8 mouse cellular contexts compared by ENCODE assay signal in genomic region chr12:98733776-98734175, GRCm38 (mm10). TPM values are rescaled to one million over a fixed set of nuclear protein-coding genes. Genes with fewer than 3 reads are reported as not detected.
DNase-seq lines count a peak whose midpoint lies in the region; ATAC-seq lines count a peak whose summit lies in the region.

No protein-coding gene starts in this region.

- H3K27me3 ChIP-seq in kidney, embryonic 14.5 days (ENCODE audit: control insufficient read depth, insufficient read depth, low read length): peaks cover under 1% of the 10 kb centered on the region; the same call in 1 of the 2 replicates
- H3K27me3 ChIP-seq in embryonic facial prominence, embryonic 10.5 days (replicated peaks; ENCODE audit: low read depth, poor library complexity, severe bottlenecking): peaks cover 32% of the 10 kb centered on the region
- no peaks in the 10 kb centered on the region for H3K27me3 ChIP-seq in intestine, embryonic 15.5 days (replicated peaks)
- H3K27me3 ChIP-seq in midbrain, embryonic 15.5 days (replicated peaks): 0 out of 2 replicates have a peak, but pooled peaks cover 2% of the 10 kb centered on the region

- WGBS in kidney, embryonic 14.5 days: 9% methylated on average over 12 of the region's 12 CpGs
- WGBS in embryonic facial prominence, embryonic 10.5 days: 11% methylated on average over 12 of the region's 12 CpGs
- 12% methylated on average over 12 of the region's 12 CpGs for WGBS in intestine, embryonic 15.5 days
- 15% methylated on average over 12 of the region's 12 CpGs for WGBS in midbrain, embryonic 15.5 days

- no peak overlapping the region; the same call in 1 of the 2 replicates for H3K27ac ChIP-seq in kidney, embryonic 14.5 days (ENCODE audit: low read depth, low read length)
- H3K27ac ChIP-seq in embryonic facial prominence, embryonic 10.5 days (replicated peaks): peak overlapping the region; percentile 81; the same call in 1 of the 2 replicates
- no peak overlapping the region for H3K27ac ChIP-seq in intestine, embryonic 15.5 days
- peak overlapping the region; percentile 85; the same call in 1 of the 2 replicates for H3K27ac ChIP-seq in midbrain, embryonic 15.5 days

- H3K4me2 ChIP-seq in kidney, embryonic 14.5 days (replicated peaks; ENCODE audit: low read depth, low read length): peak overlapping the region; percentile 83
- H3K4me2 ChIP-seq in intestine, embryonic 15.5 days (replicated peaks): peak overlapping the region; percentile 76
- peak overlapping the region; percentile 70 for H3K4me2 ChIP-seq in midbrain, embryonic 15.5 days

- H3K36me3 ChIP-seq in kidney, embryonic 14.5 days (ENCODE audit: control insufficient read depth, insufficient read depth, low read length): no peaks in the 10 kb centered on the region
- peaks cover 9% of the 10 kb centered on the region for H3K36me3 ChIP-seq in embryonic facial prominence, embryonic 10.5 days (replicated peaks)
- H3K36me3 ChIP-seq in intestine, embryonic 15.5 days: no peaks in the 10 kb centered on the region
- H3K36me3 ChIP-seq in midbrain, embryonic 15.5 days (replicated peaks): no peaks in the 10 kb centered on the region

- H3K9me3 ChIP-seq in kidney, embryonic 14.5 days (ENCODE audit: control insufficient read depth, low read length): no peaks in the 10 kb centered on the region
- no peaks in the 10 kb centered on the region for H3K9me3 ChIP-seq in embryonic facial prominence, embryonic 10.5 days
- no peaks in the 10 kb centered on the region for H3K9me3 ChIP-seq in intestine, embryonic 15.5 days
- H3K9me3 ChIP-seq in midbrain, embryonic 15.5 days: no peaks in the 10 kb centered on the region

- H3K9ac ChIP-seq in kidney, embryonic 14.5 days (ENCODE audit: low read depth, low read length): peak overlapping the region; percentile 73
- peak overlapping the region; percentile 65 for H3K9ac ChIP-seq in intestine, embryonic 15.5 days
- H3K9ac ChIP-seq in midbrain, embryonic 15.5 days: peak overlapping the region; percentile 77

- H3K4me1 ChIP-seq in kidney, embryonic 14.5 days (ENCODE audit: control insufficient read depth, insufficient read depth, low read length): peaks cover 17% of the 10 kb centered on the region; the same call in 1 of the 2 replicates
- peaks cover 32% of the 10 kb centered on the region for H3K4me1 ChIP-seq in embryonic facial prominence, embryonic 10.5 days
- peaks cover 16% of the 10 kb centered on the region for H3K4me1 ChIP-seq in intestine, embryonic 15.5 days (replicated peaks)
- H3K4me1 ChIP-seq in midbrain, embryonic 15.5 days: peaks cover 43% of the 10 kb centered on the region

- H3K4me3 ChIP-seq in kidney, embryonic 14.5 days (ENCODE audit: low read length): peak overlapping the region; percentile 71
- peak overlapping the region; percentile 75 for H3K4me3 ChIP-seq in embryonic facial prominence, embryonic 10.5 days
- H3K4me3 ChIP-seq in intestine, embryonic 15.5 days (replicated peaks): peak overlapping the region; percentile 61
- peak overlapping the region; percentile 82 for H3K4me3 ChIP-seq in midbrain, embryonic 15.5 days

- ATAC-seq in kidney, embryonic 14.5 days (ENCODE audit: low FRiP score, low TSS enrichment): no peak
- no peak for ATAC-seq in intestine, embryonic 15.5 days
- ATAC-seq in midbrain, embryonic 15.5 days (replicated peaks): peak; percentile 31; the same call in 1 of the 2 replicates

- DNase-seq in kidney, postnatal 14 days: no peak
- DNase-seq in embryonic facial prominence, embryonic 10.5 days (ENCODE audit: low spot score): peak; percentile 26
- DNase-seq in spleen, postnatal 10 days (ENCODE audit: low spot score in 2 of 2): no peak
- no peak for DNase-seq in adrenal gland, postnatal 4 days (ENCODE audit: low spot score in 2 of 2)
- DNase-seq in kidney, postnatal 10 days: no peak

RNA-seq across cellular contexts. Expression of gene Ptpn21, which starts 3.4 kb away (rescaled TPM):
- polyA plus RNA-seq in kidney, embryonic 14.5 days (2014; fragmentation: Nextera tagmentation; extraction: Ambion mirVana): 5.6 and 7.5 TPM in 2 replicates
- 5.0 and 5.1 TPM in 2 replicates for polyA plus RNA-seq in embryonic facial prominence, embryonic 10.5 days (2016; fragmentation: Nextera tagmentation; extraction: Ambion mirVana)
- 7.7 TPM in 2 replicates for polyA plus RNA-seq in intestine, embryonic 15.5 days (2015; fragmentation: Nextera tagmentation; extraction: Ambion mirVana)
- polyA plus RNA-seq in midbrain, embryonic 15.5 days (2015; fragmentation: Nextera tagmentation; extraction: Ambion mirVana): 4.7 and 5.0 TPM in 2 replicates
- total RNA-seq in adrenal gland, postnatal 4 days (2021): 10 to 100 TPM; 25.6 to 26.5 TPM

RNA-seq across cellular contexts. Expression of gene Zc3h14, which starts 13.0 kb away (rescaled TPM):
- polyA plus RNA-seq in kidney, embryonic 14.5 days (2014; fragmentation: Nextera tagmentation; extraction: Ambion mirVana): 106 and 149 TPM in 2 replicates
- 130 and 131 TPM in 2 replicates for polyA plus RNA-seq in embryonic facial prominence, embryonic 10.5 days (2016; fragmentation: Nextera tagmentation; extraction: Ambion mirVana)
- 86.2 and 98.3 TPM in 2 replicates for polyA plus RNA-seq in intestine, embryonic 15.5 days (2015; fragmentation: Nextera tagmentation; extraction: Ambion mirVana)
- polyA plus RNA-seq in midbrain, embryonic 15.5 days (2015; fragmentation: Nextera tagmentation; extraction: Ambion mirVana): 105 and 106 TPM in 2 replicates
- total RNA-seq in adrenal gland, postnatal 4 days (2021): 100 to 1,000 TPM; 111 to 113 TPM

Comparison
In these comparisons a context has a peak if more than half of its experiments do, and no peak if none do; other contexts are left out.
1. H3K27ac ChIP-seq: peak in embryonic facial prominence, embryonic 10.5 days (single experiment) and midbrain, embryonic 15.5 days (single experiment); none in kidney, embryonic 14.5 days (single experiment) and intestine, embryonic 15.5 days (single experiment).
2. Peak in every context shown above with its lines, with median percentiles within 50 percentile points of each other: H3K4me2 ChIP-seq, H3K4me3 ChIP-seq and H3K9ac ChIP-seq.